Mouse (Mus musculus): ENCODE measurements at regions not wholly inside any gene's neighbourhood (a gene's known extent, or its start where the extent isn't known, plus 50 kb on each side); places are given as distances from the start of the nearest gene placed in this dataset.

GRCm38 (mm10) chr13:107398621-107399363, 376.9 kb upstream of the Kif2a start:
- DNase-seq (ENCODE audit: low spot score), result no peak

- no peak for DNase-seq (ENCODE audit: low spot score)
Observed at GRCm38 (mm10) chr13:107396036-107396435, 374.1 kb upstream of the Kif2a start.

- no peak for DNase-seq (ENCODE audit: low spot score)
Observed at GRCm38 (mm10) chr13:107394451-107394850, 372.5 kb upstream of the Kif2a start.

DNA sequence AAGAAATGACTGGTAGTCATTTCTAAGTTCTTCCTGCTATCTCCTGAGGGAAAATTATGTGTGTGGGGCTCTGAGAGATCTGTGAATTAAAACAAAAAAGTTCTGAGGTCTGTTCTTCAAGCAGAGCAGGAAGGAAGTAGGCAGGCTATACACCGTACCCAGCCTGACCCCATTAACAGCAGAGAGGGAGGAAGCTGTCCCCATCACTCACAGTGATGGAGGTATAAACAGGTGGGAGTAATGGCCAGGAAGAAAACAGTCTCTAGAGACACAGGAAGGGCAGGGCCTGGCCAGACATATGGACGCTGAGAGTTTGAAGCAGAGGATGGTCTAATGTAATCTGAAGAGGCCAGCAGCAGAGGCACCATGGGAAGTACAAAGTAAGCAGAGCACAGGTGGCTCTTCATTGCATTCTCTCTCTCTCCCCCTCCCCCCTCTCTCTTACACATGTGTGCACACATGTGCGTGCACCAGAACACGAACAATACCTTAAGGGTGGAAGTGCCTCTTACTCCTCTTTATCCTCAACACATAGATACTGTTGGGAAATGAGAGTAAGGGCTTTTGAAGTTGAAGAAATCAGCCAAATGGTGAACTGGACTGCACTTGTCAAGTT, 367.7 kb upstream of the Kif2a start:
- no peak for DNase-seq (ENCODE audit: low spot score)

DNA sequence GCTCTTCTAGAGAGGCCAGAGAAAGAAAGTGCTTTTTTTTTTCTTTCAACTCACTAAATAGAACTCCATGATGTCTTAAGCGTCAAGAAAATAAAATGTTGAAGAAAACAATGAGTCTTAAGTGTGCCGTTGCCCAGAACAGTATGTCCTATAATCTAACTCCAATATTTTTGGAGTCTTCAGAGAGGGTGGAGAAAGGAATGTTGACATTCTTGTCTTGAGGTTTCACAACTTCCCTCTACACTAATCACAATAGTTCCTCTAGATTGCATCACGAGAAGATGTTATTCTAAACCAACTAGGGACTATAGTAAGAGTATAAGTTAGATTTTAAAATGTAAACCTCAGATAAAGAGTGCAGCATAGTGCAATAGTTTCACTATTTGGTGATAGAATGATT, 367.1 kb upstream of the Kif2a start:
- no peak for DNase-seq (ENCODE audit: low spot score)

DNA sequence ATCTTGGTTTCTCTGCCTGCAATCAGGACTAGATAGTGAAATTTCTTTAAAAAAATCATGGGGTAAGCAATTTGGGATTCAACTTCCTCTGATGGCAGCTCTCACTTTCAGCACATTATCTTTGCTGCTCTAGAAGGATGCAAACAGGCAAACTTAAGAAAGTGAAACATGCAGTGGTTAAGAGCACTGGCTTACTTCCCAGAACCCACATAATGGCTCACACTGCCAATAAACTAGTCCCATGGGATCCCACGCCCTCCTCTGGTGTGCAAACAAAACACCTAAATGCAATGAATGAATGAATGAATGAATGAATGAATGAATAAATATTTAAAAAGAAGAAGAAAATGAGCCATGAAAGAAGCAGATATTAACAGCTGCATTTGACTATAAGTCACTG, 356.1 kb upstream of the Kif2a start:
- DNase-seq (ENCODE audit: low spot score), result no peak

DNA sequence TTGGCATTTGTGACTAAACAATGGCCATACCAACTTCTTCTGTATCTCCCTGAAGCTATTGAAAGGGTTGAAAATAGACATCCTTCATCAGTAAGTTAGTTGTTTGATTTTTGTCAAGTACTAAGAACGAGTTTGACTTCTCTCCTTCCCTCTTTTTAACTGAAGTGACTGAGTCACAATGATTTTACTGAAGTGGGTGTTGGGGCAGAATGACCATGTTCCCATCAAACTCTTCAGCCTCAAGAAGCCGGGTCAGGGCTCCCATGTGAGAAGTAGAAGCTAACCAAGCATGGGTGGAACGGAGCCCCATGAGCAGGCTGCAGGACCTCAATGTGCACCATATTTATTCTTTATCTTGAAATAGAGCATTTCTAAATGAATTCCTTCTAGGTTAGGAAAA, 350.7 kb upstream of the Kif2a start:
- DNase-seq (ENCODE audit: low spot score), result no peak

- DNase-seq (ENCODE audit: low spot score), result no peak
Observed at GRCm38 (mm10) chr13:107371616-107372582, 350.0 kb upstream of the Kif2a start.

GRCm38 (mm10) chr13:107367639-107368038, 345.7 kb upstream of the Kif2a start:
- DNase-seq (ENCODE audit: low spot score), result no peak

- no peak for DNase-seq (ENCODE audit: low spot score)
Observed at GRCm38 (mm10) chr13:107365766-107366165, 343.8 kb upstream of the Kif2a start.

- DNase-seq (ENCODE audit: low spot score), result no peak
Observed at GRCm38 (mm10) chr13:107365241-107365640, 343.3 kb upstream of the Kif2a start.

DNA sequence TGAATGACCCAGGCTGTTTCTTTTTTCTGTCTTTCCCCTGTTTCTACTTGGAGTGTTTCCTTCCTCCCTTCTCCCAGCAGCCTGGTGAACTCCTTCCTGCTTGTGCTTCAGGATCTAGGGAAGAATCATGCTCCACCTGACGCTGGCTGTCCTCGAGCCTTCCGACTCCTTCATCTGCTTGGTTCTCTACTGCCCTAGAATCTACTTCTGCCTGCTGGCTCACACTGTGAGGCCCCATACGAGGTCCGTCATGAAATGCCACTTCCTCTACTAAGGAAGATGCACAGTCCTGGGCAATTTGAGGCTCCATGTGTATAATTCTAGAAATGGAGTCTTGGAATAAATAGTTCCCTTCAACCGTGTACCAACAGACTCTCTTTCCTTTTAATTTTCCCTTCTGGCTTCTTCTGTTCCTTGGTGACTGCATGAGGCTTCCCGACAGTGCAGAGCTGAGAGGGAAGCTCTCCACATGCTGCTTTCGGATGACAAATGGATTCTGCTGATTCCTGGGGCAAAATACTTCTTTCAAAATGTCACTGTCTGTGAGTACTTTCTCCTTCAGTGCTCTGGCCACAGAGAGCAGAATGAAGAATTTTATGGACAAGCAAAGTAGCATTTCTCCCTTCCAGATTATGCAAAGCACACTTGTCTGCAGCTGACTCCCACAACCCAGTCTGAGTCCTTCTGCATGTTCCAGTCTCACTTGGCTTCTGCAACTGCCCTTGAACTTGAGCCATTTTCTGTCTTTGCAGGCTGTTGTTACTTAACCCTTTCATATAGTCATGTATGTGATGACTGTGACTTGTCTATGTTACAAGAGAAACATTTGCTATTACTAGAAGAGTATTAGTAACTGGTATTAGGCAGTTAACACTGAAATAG, 341.1 kb upstream of the Kif2a start:
- DNase-seq (ENCODE audit: low spot score), result no peak

DNA sequence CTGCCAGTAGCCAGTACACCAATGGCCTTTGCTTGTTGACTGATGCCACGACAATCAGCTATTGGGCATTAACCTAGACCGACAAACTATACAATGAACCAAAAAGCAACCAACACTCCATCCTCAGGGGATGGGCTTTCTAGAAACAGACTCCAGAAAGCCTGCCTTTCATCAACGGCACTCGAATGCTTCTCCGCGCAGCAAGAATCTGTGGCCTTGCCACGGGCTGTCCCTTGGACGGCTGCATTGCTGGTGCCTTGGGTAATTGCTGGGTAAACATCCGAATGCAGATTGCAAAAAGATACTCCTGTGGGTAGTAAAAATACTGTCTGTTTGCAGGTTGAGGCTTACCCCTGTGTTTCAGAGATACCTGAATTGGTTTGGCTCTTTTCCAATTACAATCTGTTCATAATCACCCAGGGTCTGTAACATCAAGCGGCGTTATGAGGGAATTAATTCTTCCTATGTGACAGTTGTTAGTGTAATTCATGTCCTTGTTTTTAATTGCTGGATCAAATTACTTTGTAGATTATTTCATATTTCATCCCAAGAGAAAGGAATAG, 319.0 kb upstream of the Kif2a start:
- DNase-seq (ENCODE audit: low spot score), result no peak

GRCm38 (mm10) chr13:107338111-107338510, 316.2 kb upstream of the Kif2a start:
- DNase-seq (ENCODE audit: low spot score), result no peak

DNA sequence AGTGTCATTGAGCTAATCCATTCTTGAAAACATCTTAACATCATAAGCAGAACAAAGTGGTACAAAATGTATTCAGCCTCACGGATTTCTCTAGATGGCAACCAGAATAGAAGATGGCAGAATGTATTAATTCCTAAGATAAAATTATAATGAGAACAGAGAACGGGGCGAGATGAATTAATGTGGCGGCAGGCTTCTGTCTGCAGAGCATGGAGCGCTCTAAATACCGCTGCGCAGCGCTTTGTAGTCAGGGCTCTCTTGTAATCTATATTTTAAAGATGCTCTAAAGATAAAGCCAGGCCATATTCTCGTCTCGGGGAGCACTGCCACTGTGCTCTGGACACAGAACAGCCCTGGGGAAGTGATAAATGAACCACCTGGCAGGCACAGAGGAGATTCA, 315.2 kb upstream of the Kif2a start:
- no peak for DNase-seq (ENCODE audit: low spot score)

GRCm38 (mm10) chr13:107329348-107329747, 307.4 kb upstream of the Kif2a start:
- no peak for DNase-seq (ENCODE audit: low spot score)

DNA sequence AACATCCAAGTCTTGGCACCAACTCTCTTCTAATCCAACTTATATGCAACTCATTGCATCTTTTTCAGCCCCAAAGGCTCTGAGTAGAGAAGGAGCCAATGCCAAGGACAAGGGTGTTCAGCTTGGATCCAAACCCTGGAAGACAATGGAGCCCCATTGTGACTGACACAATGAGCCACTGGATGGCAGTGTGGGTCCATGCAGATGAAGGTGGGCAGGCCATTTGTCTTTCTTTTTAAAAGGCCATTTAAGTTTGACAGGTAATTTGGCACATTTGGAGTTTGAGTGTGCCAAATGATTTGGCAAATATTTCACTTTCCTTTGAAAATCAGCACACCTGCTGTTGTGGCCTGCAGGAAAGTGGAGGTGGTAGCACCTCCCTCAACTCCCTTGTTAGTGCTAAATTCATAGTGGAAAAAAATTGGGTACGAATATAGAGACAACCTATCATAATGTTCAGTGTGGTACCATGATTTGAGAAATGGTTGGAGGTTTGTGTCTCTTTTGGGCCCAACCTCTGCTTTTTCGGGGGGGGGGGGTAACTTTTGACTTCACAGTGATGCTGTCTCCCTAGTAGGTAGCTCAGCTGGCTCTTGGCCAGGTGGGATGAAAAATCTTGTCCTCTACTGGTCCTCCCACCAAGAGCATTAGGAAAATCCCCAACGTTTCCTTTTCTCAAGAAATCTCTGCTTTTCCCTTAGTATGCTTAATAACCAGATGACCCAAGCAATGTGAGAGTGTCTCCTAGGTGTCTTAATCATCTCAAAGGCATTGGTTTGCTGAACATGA, 304.0 kb upstream of the Kif2a start:
- peak; percentile 4 for DNase-seq (ENCODE audit: low spot score)

- DNase-seq (ENCODE audit: low spot score), result no peak
Observed at GRCm38 (mm10) chr13:107314746-107315145, 292.8 kb upstream of the Kif2a start.

DNA sequence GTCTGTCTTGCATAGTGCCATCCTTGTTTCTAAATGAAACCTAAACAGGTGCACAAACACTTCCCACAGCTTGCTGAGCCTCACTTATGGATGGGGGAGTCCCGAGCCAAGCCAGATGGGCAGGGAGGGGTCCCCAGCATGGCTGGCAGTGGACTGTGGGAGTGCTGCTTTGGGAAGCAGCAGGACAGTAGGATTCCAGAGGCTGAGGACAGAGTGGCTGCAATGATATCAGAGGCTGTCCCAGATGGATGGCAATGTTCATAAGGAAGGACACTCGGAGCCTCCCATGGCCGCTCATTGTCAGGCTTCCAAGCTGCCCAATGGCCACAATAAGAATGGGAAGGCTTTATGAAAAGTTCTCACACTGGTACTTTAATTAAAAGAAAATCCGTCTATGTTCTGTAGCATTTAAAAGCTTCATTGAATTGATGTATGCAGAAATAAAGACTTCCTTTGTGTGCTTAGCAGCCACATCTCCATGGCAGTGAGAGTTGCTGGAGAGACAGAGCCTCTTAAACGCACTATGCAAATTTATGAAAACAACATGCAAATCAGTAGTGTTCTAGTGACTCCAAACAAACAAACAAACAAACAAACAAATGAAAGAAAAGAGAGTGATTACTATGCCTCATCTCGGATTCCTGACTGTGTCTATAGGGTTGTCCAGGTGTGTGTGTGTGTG, 287.2 kb upstream of the Kif2a start:
- no peak for DNase-seq (ENCODE audit: low spot score)
